Mouse (Mus musculus): ENCODE measurements around the gene Gm30191. TPM values are rescaled to one million over a fixed set of nuclear protein-coding genes. Genes with fewer than 3 reads are reported as not detected.

The Gm30191 gene
- total RNA-seq (2014; rRNA removed) (not detected in 2 replicates), polyA plus RNA-seq (2012; rRNA removed) (not detected in 2 replicates)

GRCm38 (mm10) chr4:134246719-134247258 lies at the start of gene Gm30191:
Gene Gm30191 (plus strand): TSS chr4:134246935.
- Histone ChIP-seq H3K79me2 (ENCODE audit: control insufficient read depth, insufficient read depth, low read length) (no peaks in the 10 kb centered on the region), H3K36me3 (ENCODE audit: control insufficient read depth, insufficient read depth, low read length) (no peaks in the 10 kb centered on the region), H3K27me3 (ENCODE audit: control insufficient read depth, insufficient read depth, low read length) (peaks cover 11% of the 10 kb centered on the region), H3K4me3 (ENCODE audit: insufficient read depth, low read depth, low read length) (no peak within 1 kb of the TSS), H3K27ac (replicated peaks; ENCODE audit: insufficient read depth, low read depth, low read length) (no peak within 1 kb of the TSS), H3K9ac (ENCODE audit: low read depth, low read length) (no peak within 1 kb of the TSS), H3K4me1 (ENCODE audit: control insufficient read depth, insufficient read depth, low read length) (no peaks in the 10 kb centered on the region)
- DNase-seq (ENCODE audit: extremely low read depth, low read depth, low spot score), result no peak
- WGBS, result 71% methylated on average over 7 of the region's 7 CpGs
- TF ChIP-seq POLR2A (IDR thresholded peaks at IDR 0.05; ENCODE audit: extremely low read depth, insufficient read depth, low read length) (no peak), CTCF (IDR thresholded peaks at IDR 0.05; ENCODE audit: low read depth, low read length) (no peak)

GRCm38 (mm10) chr4:134199371-134199770 lies 47.4 kb upstream of the Gm30191 start:
- H3K4me3 ChIP-seq (ENCODE audit: insufficient read depth, low read depth, low read length), result no peak overlapping the region
- TF ChIP-seq POLR2A (IDR thresholded peaks at IDR 0.05; ENCODE audit: extremely low read depth, insufficient read depth, low read length), result no peak
- no peak for TF ChIP-seq CTCF (IDR thresholded peaks at IDR 0.05; ENCODE audit: low read depth, low read length)
- 82% methylated on average over 2 of the region's 2 CpGs for WGBS
- no peaks in the 10 kb centered on the region for H3K36me3 ChIP-seq (ENCODE audit: control insufficient read depth, insufficient read depth, low read length)
- H3K27ac ChIP-seq (replicated peaks; ENCODE audit: insufficient read depth, low read depth, low read length), result no peak overlapping the region
- no peak for DNase-seq (ENCODE audit: extremely low read depth, low read depth, low spot score)
- H3K79me2 ChIP-seq (ENCODE audit: control insufficient read depth, insufficient read depth, low read length), result no peaks in the 10 kb centered on the region
- no peaks in the 10 kb centered on the region for H3K4me1 ChIP-seq (ENCODE audit: control insufficient read depth, insufficient read depth, low read length)
- H3K27me3 ChIP-seq (ENCODE audit: control insufficient read depth, insufficient read depth, low read length), result no peaks in the 10 kb centered on the region
- H3K9ac ChIP-seq (ENCODE audit: low read depth, low read length), result no peak overlapping the region

- WGBS, result 93% methylated on average over 4 of the region's 4 CpGs
- no peaks in the 10 kb centered on the region for H3K27me3 ChIP-seq (ENCODE audit: control insufficient read depth, insufficient read depth, low read length)
- H3K36me3 ChIP-seq (ENCODE audit: control insufficient read depth, insufficient read depth, low read length), result no peaks in the 10 kb centered on the region
- no peaks in the 10 kb centered on the region for H3K4me1 ChIP-seq (ENCODE audit: control insufficient read depth, insufficient read depth, low read length)
- no peaks in the 10 kb centered on the region for H3K79me2 ChIP-seq (ENCODE audit: control insufficient read depth, insufficient read depth, low read length)
- H3K4me3 ChIP-seq (ENCODE audit: insufficient read depth, low read depth, low read length), result no peak within 1 kb of the TSS
- TF ChIP-seq CTCF (IDR thresholded peaks at IDR 0.05; ENCODE audit: low read depth, low read length), result no peak
- TF ChIP-seq POLR2A (IDR thresholded peaks at IDR 0.05; ENCODE audit: extremely low read depth, insufficient read depth, low read length), result no peak
- no peak for DNase-seq (ENCODE audit: extremely low read depth, low read depth, low spot score)
- no peak within 1 kb of the TSS for H3K27ac ChIP-seq (replicated peaks; ENCODE audit: insufficient read depth, low read depth, low read length)
- H3K9ac ChIP-seq (ENCODE audit: low read depth, low read length), result no peak within 1 kb of the TSS
Observed at GRCm38 (mm10) chr4:134202904-134203303, 43.8 kb upstream of the Gm30191 start, which contains the start of gene Gm7534. Gene Gm7534 (minus strand): TSS chr4:134203004.

- Histone ChIP-seq H3K9ac (ENCODE audit: low read depth, low read length) (no peak overlapping the region), H3K4me3 (ENCODE audit: insufficient read depth, low read depth, low read length) (no peak overlapping the region), H3K79me2 (ENCODE audit: control insufficient read depth, insufficient read depth, low read length) (no peaks in the 10 kb centered on the region), H3K27me3 (ENCODE audit: control insufficient read depth, insufficient read depth, low read length) (no peaks in the 10 kb centered on the region), H3K4me1 (ENCODE audit: control insufficient read depth, insufficient read depth, low read length) (no peaks in the 10 kb centered on the region), H3K27ac (replicated peaks; ENCODE audit: insufficient read depth, low read depth, low read length) (no peak overlapping the region), H3K36me3 (ENCODE audit: control insufficient read depth, insufficient read depth, low read length) (no peaks in the 10 kb centered on the region)
- no peak for TF ChIP-seq CTCF (IDR thresholded peaks at IDR 0.05; ENCODE audit: low read depth, low read length)
- TF ChIP-seq POLR2A (IDR thresholded peaks at IDR 0.05; ENCODE audit: extremely low read depth, insufficient read depth, low read length), result no peak
- 80% methylated on average over 17 of the region's 17 CpGs for whole genome bisulfite sequencing
- no peak for DNase-seq (ENCODE audit: extremely low read depth, low read depth, low spot score)
Observed at GRCm38 (mm10) chr4:134203340-134203896, 43.3 kb upstream of the Gm30191 start.

- no peak for DNase-seq (ENCODE audit: extremely low read depth, low read depth, low spot score)
- Histone ChIP-seq H3K27me3 (ENCODE audit: control insufficient read depth, insufficient read depth, low read length) (no peaks in the 10 kb centered on the region), H3K4me3 (ENCODE audit: insufficient read depth, low read depth, low read length) (no peak overlapping the region), H3K36me3 (ENCODE audit: control insufficient read depth, insufficient read depth, low read length) (no peaks in the 10 kb centered on the region), H3K9ac (ENCODE audit: low read depth, low read length) (no peak overlapping the region), H3K27ac (replicated peaks; ENCODE audit: insufficient read depth, low read depth, low read length) (no peak overlapping the region), H3K4me1 (ENCODE audit: control insufficient read depth, insufficient read depth, low read length) (no peaks in the 10 kb centered on the region), H3K79me2 (ENCODE audit: control insufficient read depth, insufficient read depth, low read length) (no peaks in the 10 kb centered on the region)
- WGBS, result 51% methylated on average over 6 of the region's 6 CpGs
- TF ChIP-seq CTCF (IDR thresholded peaks at IDR 0.05; ENCODE audit: low read depth, low read length), result no peak
- TF ChIP-seq POLR2A (IDR thresholded peaks at IDR 0.05; ENCODE audit: extremely low read depth, insufficient read depth, low read length), result no peak
Observed at GRCm38 (mm10) chr4:134206488-134207053, 40.2 kb upstream of the Gm30191 start.

Measured in liver, adult 2 months (tissue).